Mouse (Mus musculus): ENCODE data around the gene Scgb1c1. TPM values are rescaled to one million over a fixed set of nuclear protein-coding genes. Genes with fewer than 3 reads are reported as not detected.

The Scgb1c1 gene
- polyA plus RNA-seq, 1 experiment from 2014 or later, result not detected

- Histone ChIP-seq H3K4me1 (ENCODE audit: control insufficient read depth, insufficient read depth, low read length) (no peaks in the 10 kb centered on the region), H3K36me3 (ENCODE audit: control insufficient read depth, insufficient read depth, low read length) (no peaks in the 10 kb centered on the region), H3K4me2 (ENCODE audit: low read depth, low read length) (peak overlapping the region; percentile 62), H3K9me3 (replicated peaks; ENCODE audit: control insufficient read depth, low read length) (no peaks in the 10 kb centered on the region), H3K4me3 (replicated peaks; ENCODE audit: low read length) (peak overlapping the region; percentile 47; the same call in 1 of the 2 replicates), H3K27ac (ENCODE audit: low read length) (no peak overlapping the region), H3K27me3 (ENCODE audit: control insufficient read depth, insufficient read depth, low read length) (no peaks in the 10 kb centered on the region), H3K9ac (ENCODE audit: low read length) (no peak overlapping the region)
- ATAC-seq (ENCODE audit: insufficient read depth, low FRiP score), result no peak
- 40% methylated on average over 5 of the region's 5 CpGs for WGBS
Observed at GRCm38 (mm10) chr7:140821305-140821652, 24.1 kb upstream of the Scgb1c1 start.

GRCm38 (mm10) chr7:140821653-140822329 lies 23.6 kb upstream of the Scgb1c1 start, which contains the start of gene Zfp941:
Zfp941 (minus strand) TSS chr7:140822178.
- Histone ChIP-seq H3K4me1 (ENCODE audit: control insufficient read depth, insufficient read depth, low read length) (no peaks in the 10 kb centered on the region), H3K4me2 (ENCODE audit: low read depth, low read length) (peak within 1 kb of the TSS; percentile 62), H3K9me3 (replicated peaks; ENCODE audit: control insufficient read depth, low read length) (no peaks in the 10 kb centered on the region), H3K27ac (ENCODE audit: low read length) (no peak within 1 kb of the TSS), H3K27me3 (ENCODE audit: control insufficient read depth, insufficient read depth, low read length) (no peaks in the 10 kb centered on the region), H3K36me3 (ENCODE audit: control insufficient read depth, insufficient read depth, low read length) (no peaks in the 10 kb centered on the region), H3K9ac (ENCODE audit: low read length) (peak within 1 kb of the TSS; percentile 62), H3K4me3 (replicated peaks; ENCODE audit: low read length) (peak within 1 kb of the TSS; percentile 47)
- WGBS, result 3% methylated on average over 21 of the region's 21 CpGs
- ATAC-seq (ENCODE audit: insufficient read depth, low FRiP score), result no peak; the same call in 1 of the 2 replicates

DNA sequence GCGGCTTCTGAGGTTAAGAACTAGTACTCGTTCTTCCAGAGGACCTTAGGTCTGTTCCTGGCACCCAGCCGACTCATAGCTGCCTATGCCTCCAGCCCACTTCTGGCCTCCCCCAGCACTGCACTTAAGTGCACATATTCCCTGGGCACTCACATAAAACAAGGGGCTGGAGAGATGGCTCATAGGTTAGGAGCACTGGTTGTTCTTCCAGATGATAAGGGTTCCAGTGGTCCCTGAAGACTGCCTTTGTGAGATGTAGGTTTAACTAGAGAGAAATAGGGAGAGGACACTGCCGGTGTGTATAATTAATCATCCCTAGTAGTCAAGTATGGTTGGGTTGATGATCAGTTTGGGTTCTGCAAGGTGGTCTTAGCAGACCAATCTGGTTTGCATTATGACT lies 22.6 kb upstream of the Scgb1c1 start:
- ATAC-seq (ENCODE audit: insufficient read depth, low FRiP score), result no peak
- no peak overlapping the region for H3K9ac ChIP-seq (ENCODE audit: low read length)
- H3K4me2 ChIP-seq (ENCODE audit: low read depth, low read length), result no peak overlapping the region
- WGBS, result 85% methylated on average over 4 of the region's 4 CpGs
- H3K36me3 ChIP-seq (ENCODE audit: control insufficient read depth, insufficient read depth, low read length), result no peaks in the 10 kb centered on the region
- no peaks in the 10 kb centered on the region for H3K27me3 ChIP-seq (ENCODE audit: control insufficient read depth, insufficient read depth, low read length)
- H3K4me1 ChIP-seq (ENCODE audit: control insufficient read depth, insufficient read depth, low read length), result no peaks in the 10 kb centered on the region
- no peak overlapping the region for H3K4me3 ChIP-seq (replicated peaks; ENCODE audit: low read length)
- H3K27ac ChIP-seq (ENCODE audit: low read length), result no peak overlapping the region
- no peaks in the 10 kb centered on the region for H3K9me3 ChIP-seq (replicated peaks; ENCODE audit: control insufficient read depth, low read length)

DNA sequence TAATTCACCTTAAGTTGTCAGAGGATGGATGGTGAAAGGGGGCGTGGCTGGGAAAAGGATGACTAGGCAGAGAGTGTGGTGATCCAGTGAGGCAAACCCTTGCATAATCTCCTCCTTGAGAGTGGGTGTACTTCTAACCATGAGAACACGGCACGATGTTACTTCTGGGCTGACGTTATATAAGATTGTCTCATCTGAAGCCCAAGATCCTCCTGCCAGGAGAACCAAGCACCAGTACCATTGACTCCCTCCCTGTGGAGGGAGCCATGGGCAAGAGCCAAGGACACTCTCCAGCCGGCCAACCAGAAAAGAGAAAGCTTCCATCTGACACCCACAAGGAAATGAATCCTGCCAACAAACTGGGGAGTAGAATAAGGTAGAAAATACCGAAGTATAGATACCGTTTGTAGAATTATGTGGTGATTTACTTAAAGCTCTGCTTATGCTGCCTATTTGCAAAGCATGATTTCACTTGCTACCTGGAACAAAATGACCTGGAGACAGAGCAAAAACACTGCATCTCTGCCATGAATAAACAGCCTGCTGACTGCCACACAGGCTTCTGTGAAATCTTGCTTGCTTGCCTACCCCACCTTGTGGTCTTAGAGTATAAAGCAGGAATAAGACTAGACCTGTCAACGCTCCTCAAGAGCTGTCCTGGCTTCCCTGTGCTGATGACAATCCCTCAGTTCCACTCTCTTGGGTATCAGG lies 17.0 kb upstream of the Scgb1c1 start:
- peak; percentile 37; the same call in 1 of the 2 replicates for ATAC-seq (ENCODE audit: insufficient read depth, low FRiP score)
- Histone ChIP-seq H3K4me3 (replicated peaks; ENCODE audit: low read length) (no peak overlapping the region), H3K9me3 (replicated peaks; ENCODE audit: control insufficient read depth, low read length) (no peaks in the 10 kb centered on the region), H3K27me3 (ENCODE audit: control insufficient read depth, insufficient read depth, low read length) (no peaks in the 10 kb centered on the region), H3K36me3 (ENCODE audit: control insufficient read depth, insufficient read depth, low read length) (no peaks in the 10 kb centered on the region), H3K9ac (ENCODE audit: low read length) (no peak overlapping the region), H3K27ac (ENCODE audit: low read length) (no peak overlapping the region), H3K4me1 (ENCODE audit: control insufficient read depth, insufficient read depth, low read length) (no peaks in the 10 kb centered on the region), H3K4me2 (ENCODE audit: low read depth, low read length) (no peak overlapping the region)
- WGBS, result 31% methylated on average over 8 of the region's 8 CpGs

DNA sequence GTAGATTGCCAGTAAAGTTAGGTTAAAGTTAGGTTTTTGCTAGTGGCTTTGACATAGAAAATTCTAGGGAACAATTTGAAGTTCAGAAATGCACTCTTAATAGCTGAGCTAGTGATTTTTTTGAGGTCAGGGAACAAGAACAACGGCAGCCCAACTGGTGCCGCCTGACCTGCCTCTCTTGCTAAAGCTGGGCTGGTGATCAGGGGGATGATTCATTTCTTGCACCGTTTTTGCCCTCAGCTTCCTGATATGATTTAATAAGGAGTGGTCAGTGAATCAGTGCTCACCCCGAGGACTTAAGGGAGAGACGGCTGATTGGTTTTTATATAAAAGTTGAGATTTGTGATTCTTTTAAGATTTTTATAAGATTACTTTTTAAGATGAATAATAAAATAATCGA lies 13.9 kb upstream of the Scgb1c1 start:
- WGBS, result 42% methylated on average over 6 of the region's 6 CpGs
- H3K4me2 ChIP-seq (ENCODE audit: low read depth, low read length), result no peak overlapping the region
- H3K4me1 ChIP-seq (ENCODE audit: control insufficient read depth, insufficient read depth, low read length), result 0 out of 2 replicates have a peak, but pooled peaks cover 7% of the 10 kb centered on the region
- no peaks in the 10 kb centered on the region for H3K9me3 ChIP-seq (replicated peaks; ENCODE audit: control insufficient read depth, low read length)
- no peak overlapping the region for H3K27ac ChIP-seq (ENCODE audit: low read length)
- no peaks in the 10 kb centered on the region for H3K36me3 ChIP-seq (ENCODE audit: control insufficient read depth, insufficient read depth, low read length)
- ATAC-seq (ENCODE audit: insufficient read depth, low FRiP score), result no peak
- H3K9ac ChIP-seq (ENCODE audit: low read length), result no peak overlapping the region
- H3K4me3 ChIP-seq (replicated peaks; ENCODE audit: low read length), result no peak overlapping the region
- H3K27me3 ChIP-seq (ENCODE audit: control insufficient read depth, insufficient read depth, low read length), result no peaks in the 10 kb centered on the region

DNA sequence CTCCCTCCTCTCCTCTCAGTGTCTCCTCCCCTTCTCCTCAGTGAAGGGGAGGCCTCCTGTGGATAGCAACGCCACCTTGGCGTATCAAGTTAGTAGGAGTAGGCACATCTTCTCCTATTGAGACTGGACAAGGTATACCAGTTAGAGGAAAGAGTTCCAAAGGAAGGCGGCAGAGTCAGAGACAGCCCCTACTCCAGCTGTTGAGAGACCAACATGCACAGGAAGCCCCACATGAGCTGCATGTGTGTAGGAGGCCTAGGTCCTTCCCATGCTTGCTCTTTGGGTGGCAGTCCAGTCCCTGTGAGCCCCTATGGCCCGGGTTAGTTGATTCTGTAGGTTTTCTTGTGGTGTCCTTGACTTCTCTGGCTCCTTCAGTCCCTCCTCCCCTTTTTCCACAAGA lies 12.0 kb upstream of the Scgb1c1 start:
- Histone ChIP-seq H3K27me3 (ENCODE audit: control insufficient read depth, insufficient read depth, low read length) (no peaks in the 10 kb centered on the region), H3K9me3 (replicated peaks; ENCODE audit: control insufficient read depth, low read length) (no peaks in the 10 kb centered on the region), H3K4me1 (ENCODE audit: control insufficient read depth, insufficient read depth, low read length) (0 out of 2 replicates have a peak, but pooled peaks cover 7% of the 10 kb centered on the region), H3K4me3 (replicated peaks; ENCODE audit: low read length) (no peak overlapping the region), H3K9ac (ENCODE audit: low read length) (no peak overlapping the region), H3K4me2 (ENCODE audit: low read depth, low read length) (no peak overlapping the region), H3K36me3 (ENCODE audit: control insufficient read depth, insufficient read depth, low read length) (no peaks in the 10 kb centered on the region), H3K27ac (ENCODE audit: low read length) (no peak overlapping the region)
- 78% methylated on average over 4 of the region's 4 CpGs for WGBS
- no peak for ATAC-seq (ENCODE audit: insufficient read depth, low FRiP score)

DNA sequence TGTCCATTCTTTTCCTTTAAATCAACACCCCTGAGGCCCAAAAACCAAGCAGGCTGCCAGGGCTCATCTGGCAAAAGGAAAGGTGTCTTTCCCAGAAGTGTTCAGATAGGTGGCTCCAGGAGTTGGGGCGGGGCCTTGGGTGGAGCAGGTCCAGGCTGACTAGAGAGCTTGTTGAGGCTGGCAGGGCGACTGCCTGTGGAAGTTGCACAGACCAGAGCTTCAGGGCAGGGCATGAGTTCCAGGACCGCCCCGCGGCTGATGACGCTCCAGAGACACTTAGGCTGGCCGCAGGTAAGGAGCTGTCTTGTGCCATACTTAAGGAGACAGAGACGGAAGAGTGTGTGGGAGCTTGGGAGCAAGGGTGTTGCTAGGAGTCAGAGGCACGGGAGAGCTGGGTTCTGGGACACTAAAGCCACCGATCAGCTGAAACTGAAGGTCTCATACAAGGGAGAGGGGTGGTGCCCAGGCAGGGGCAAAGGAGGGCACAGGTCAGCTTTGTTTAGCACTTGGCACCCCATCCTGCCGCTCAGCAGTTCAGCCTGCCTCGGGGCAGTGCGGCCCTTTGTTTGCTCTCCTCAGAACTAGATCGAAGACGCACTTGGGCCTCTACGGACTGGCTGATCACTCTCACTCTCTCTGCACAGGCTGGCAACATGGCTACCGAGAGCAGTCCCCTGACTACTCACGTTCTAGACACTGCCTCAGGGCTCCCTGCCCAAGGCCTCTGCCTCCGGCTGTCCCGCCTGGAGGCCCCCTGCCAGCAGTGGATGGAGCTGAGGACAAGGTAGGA lies 10.2 kb upstream of the Scgb1c1 start, which contains the start of gene Urah:
Gene Urah, plus strand, starts transcription at position 51 of the 790 bp plus-strand sequence.
- ATAC-seq (ENCODE audit: insufficient read depth, low FRiP score), result peak; percentile 82
- 0 out of 2 replicates have a peak, but pooled peaks cover 7% of the 10 kb centered on the region for H3K4me1 ChIP-seq (ENCODE audit: control insufficient read depth, insufficient read depth, low read length)
- 35% methylated on average over 20 of the region's 20 CpGs for WGBS
- H3K27me3 ChIP-seq (ENCODE audit: control insufficient read depth, insufficient read depth, low read length), result no peaks in the 10 kb centered on the region
- no peaks in the 10 kb centered on the region for H3K36me3 ChIP-seq (ENCODE audit: control insufficient read depth, insufficient read depth, low read length)
- peak within 1 kb of the TSS; percentile 25; the same call in 1 of the 2 replicates for H3K27ac ChIP-seq (ENCODE audit: low read length)
- H3K4me3 ChIP-seq (replicated peaks; ENCODE audit: low read length), result peak within 1 kb of the TSS; percentile 30
- no peaks in the 10 kb centered on the region for H3K9me3 ChIP-seq (replicated peaks; ENCODE audit: control insufficient read depth, low read length)
- H3K9ac ChIP-seq (ENCODE audit: low read length), result peak within 1 kb of the TSS; percentile 62
- H3K4me2 ChIP-seq (ENCODE audit: low read depth, low read length), result peak within 1 kb of the TSS; percentile 39

- H3K9me3 ChIP-seq (replicated peaks; ENCODE audit: control insufficient read depth, low read length), result no peaks in the 10 kb centered on the region
- 68% methylated on average over 2 of the region's 2 CpGs for WGBS
- peak overlapping the region; percentile 25; the same call in 1 of the 2 replicates for H3K27ac ChIP-seq (ENCODE audit: low read length)
- peak overlapping the region; percentile 62 for H3K9ac ChIP-seq (ENCODE audit: low read length)
- peak overlapping the region; percentile 39 for H3K4me2 ChIP-seq (ENCODE audit: low read depth, low read length)
- no peaks in the 10 kb centered on the region for H3K36me3 ChIP-seq (ENCODE audit: control insufficient read depth, insufficient read depth, low read length)
- peak overlapping the region; percentile 30 for H3K4me3 ChIP-seq (replicated peaks; ENCODE audit: low read length)
- H3K4me1 ChIP-seq (ENCODE audit: control insufficient read depth, insufficient read depth, low read length), result 0 out of 2 replicates have a peak, but pooled peaks cover 7% of the 10 kb centered on the region
- no peak for ATAC-seq (ENCODE audit: insufficient read depth, low FRiP score)
- no peaks in the 10 kb centered on the region for H3K27me3 ChIP-seq (ENCODE audit: control insufficient read depth, insufficient read depth, low read length)
Observed at GRCm38 (mm10) chr7:140835758-140836087, 9.6 kb upstream of the Scgb1c1 start.
